Mouse (Mus musculus): ENCODE results near the gene Ddit4. TPM values are rescaled to one million over a fixed set of nuclear protein-coding genes. Genes with fewer than 3 reads are reported as not detected.

The Ddit4 gene
- total and polyA plus RNA-seq, 2 experiments from 2014 or later: 40.7 to 57.8 TPM

- DNase-seq (no peak), ATAC-seq (no peak)
- H3K9ac ChIP-seq: no peak overlapping the region
- H3K4me3 ChIP-seq (ENCODE audit: low read depth, low read length): no peak overlapping the region
- H3K27ac ChIP-seq (ENCODE audit: low read depth, low read length): peak overlapping the region; percentile 96
- H3K4me1 ChIP-seq (ENCODE audit: insufficient read depth): peaks cover 46% of the 10 kb centered on the region
- TF ChIP-seq CTCF (IDR thresholded peaks at IDR 0.05; ENCODE audit: low read depth): no peak
- 36% methylated on average over 4 of the region's 4 CpGs for WGBS
- no peak overlapping the region for H3K4me2 ChIP-seq (ENCODE audit: low read depth)
- no peaks in the 10 kb centered on the region for H3K9me3 ChIP-seq (ENCODE audit: low read length)
- H3K36me3 ChIP-seq (ENCODE audit: insufficient read depth): peaks cover 11% of the 10 kb centered on the region
- no peaks in the 10 kb centered on the region for H3K27me3 ChIP-seq (ENCODE audit: insufficient read depth, low read length)
Measured at GRCm38 (mm10) chr10:59900939-59901338, 50.7 kb downstream of the Ddit4 start.

- peak overlapping the region; percentile 37; the same call in 1 of the 2 replicates for H3K9ac ChIP-seq
- no peak overlapping the region for H3K4me3 ChIP-seq (ENCODE audit: low read depth, low read length)
- peaks cover 19% of the 10 kb centered on the region for H3K36me3 ChIP-seq (ENCODE audit: insufficient read depth)
- ATAC-seq (no peak), DNase-seq (no peak)
- H3K27ac ChIP-seq (ENCODE audit: low read depth, low read length): peak overlapping the region; percentile 96
- WGBS: 16% methylated on average over 4 of the region's 4 CpGs
- H3K9me3 ChIP-seq (ENCODE audit: low read length): no peaks in the 10 kb centered on the region
- no peaks in the 10 kb centered on the region for H3K27me3 ChIP-seq (ENCODE audit: insufficient read depth, low read length)
- H3K4me1 ChIP-seq (ENCODE audit: insufficient read depth): peaks cover 46% of the 10 kb centered on the region
- H3K4me2 ChIP-seq (ENCODE audit: low read depth): peak overlapping the region; percentile 13; the same call in 1 of the 2 replicates
- no peak for TF ChIP-seq CTCF (IDR thresholded peaks at IDR 0.05; ENCODE audit: low read depth)
Measured at GRCm38 (mm10) chr10:59900174-59900435, 51.5 kb downstream of the Ddit4 start.

Other genes starting within 250 kb of the Ddit4 start
- gene Micu1, start 249.4 kb downstream of the Ddit4 start, total RNA-seq (2014; rRNA removed): 69.6 and 69.7 TPM in 2 replicates
- gene Micu1, start 249.4 kb downstream of the Ddit4 start, polyA plus RNA-seq (2015; fragmentation: Nextera tagmentation; extraction: Ambion mirVana): 61.6 and 72.0 TPM in 2 replicates
- gene Dnajb12, start 72.3 kb downstream of the Ddit4 start, total RNA-seq (2014; rRNA removed): 35.2 and 41.1 TPM in 2 replicates
- 21.2 and 23.5 TPM in 2 replicates for gene Dnajb12, start 72.3 kb downstream of the Ddit4 start, polyA plus RNA-seq (2015; fragmentation: Nextera tagmentation; extraction: Ambion mirVana)
- gene Ascc1, start 51.0 kb upstream of the Ddit4 start, total RNA-seq (2014; rRNA removed): 20.0 and 24.3 TPM in 2 replicates
- gene Ascc1, start 51.0 kb upstream of the Ddit4 start, polyA plus RNA-seq (2015; fragmentation: Nextera tagmentation; extraction: Ambion mirVana): 43.8 and 50.5 TPM in 2 replicates
- 98.6 and 115 TPM in 2 replicates for gene Anapc16, start 51.3 kb upstream of the Ddit4 start, total RNA-seq (2014; rRNA removed)
- 109 and 117 TPM in 2 replicates for gene Anapc16, start 51.3 kb upstream of the Ddit4 start, polyA plus RNA-seq (2015; fragmentation: Nextera tagmentation; extraction: Ambion mirVana)
- 156 and 215 TPM in 2 replicates for gene Spock2, start 154.4 kb upstream of the Ddit4 start, total RNA-seq (2014; rRNA removed)
- gene Spock2, start 154.4 kb upstream of the Ddit4 start, polyA plus RNA-seq (2015; fragmentation: Nextera tagmentation; extraction: Ambion mirVana): 50.7 and 84.8 TPM in 2 replicates